Mouse (Mus musculus): ENCODE measurements around the gene Hist1h2bk.
"Not testable (repeated sequence)": the region's sequence is repeated elsewhere in the genome, so short reads cannot be mapped to it uniquely, and the experiment has no call there.

Hist1h2bk gene

DNA sequence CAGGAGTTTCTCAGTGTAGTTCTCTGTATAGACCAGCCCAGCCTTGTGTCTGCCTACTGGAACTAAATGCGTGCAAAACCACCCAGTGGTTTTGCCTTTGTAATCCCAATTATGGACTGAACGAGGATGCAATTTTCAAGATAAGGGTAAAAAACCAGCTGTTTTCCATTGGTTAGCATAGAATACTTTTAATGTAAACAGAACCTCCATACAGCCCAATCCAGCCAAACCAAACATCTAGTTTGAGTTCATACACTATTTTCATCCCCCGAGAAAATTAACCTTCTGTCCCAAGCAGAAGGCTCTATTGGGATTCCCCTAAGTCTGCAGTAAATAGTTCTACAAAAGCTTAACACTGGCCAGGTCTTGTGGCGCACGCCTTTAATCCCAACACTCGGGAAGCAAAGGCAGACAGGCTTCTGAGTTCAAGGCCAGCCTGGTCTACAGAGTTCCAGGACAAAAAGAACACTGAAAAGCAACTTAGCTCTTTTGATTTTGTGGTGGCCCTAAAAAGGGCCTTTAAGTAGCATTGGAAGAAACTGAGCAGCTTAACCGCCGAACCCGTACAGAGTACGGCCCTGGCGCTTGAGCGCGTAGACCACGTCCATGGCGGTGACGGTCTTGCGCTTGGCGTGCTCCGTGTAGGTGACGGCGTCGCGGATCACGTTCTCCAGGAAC, 4.9 kb downstream of the Hist1h2bk start:
- peak; percentile 83 for DNase-seq (ENCODE audit: low spot score)

DNA sequence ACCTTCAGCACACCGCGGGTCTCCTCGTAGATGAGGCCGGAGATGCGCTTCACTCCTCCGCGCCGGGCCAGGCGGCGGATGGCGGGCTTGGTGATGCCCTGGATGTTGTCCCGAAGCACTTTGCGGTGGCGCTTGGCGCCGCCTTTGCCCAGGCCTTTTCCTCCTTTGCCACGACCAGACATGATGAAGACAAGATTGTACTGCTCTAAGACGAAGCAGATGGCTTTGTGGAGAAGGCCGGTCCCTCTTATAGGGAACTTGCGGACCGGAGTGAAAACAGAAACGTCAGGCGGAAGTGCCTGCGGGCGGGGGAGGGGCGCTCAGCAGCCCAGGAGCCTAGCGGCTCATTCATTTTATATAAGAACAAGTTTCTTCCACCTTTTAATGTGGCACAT, 5.5 kb downstream of the Hist1h2bk start, which contains the start of gene Hist1h4i:
TSS of gene Hist1h4i (minus strand) at position 221 of the 395 bp plus-strand sequence.
- DNase-seq (ENCODE audit: low spot score), result peak; percentile 96

DNA sequence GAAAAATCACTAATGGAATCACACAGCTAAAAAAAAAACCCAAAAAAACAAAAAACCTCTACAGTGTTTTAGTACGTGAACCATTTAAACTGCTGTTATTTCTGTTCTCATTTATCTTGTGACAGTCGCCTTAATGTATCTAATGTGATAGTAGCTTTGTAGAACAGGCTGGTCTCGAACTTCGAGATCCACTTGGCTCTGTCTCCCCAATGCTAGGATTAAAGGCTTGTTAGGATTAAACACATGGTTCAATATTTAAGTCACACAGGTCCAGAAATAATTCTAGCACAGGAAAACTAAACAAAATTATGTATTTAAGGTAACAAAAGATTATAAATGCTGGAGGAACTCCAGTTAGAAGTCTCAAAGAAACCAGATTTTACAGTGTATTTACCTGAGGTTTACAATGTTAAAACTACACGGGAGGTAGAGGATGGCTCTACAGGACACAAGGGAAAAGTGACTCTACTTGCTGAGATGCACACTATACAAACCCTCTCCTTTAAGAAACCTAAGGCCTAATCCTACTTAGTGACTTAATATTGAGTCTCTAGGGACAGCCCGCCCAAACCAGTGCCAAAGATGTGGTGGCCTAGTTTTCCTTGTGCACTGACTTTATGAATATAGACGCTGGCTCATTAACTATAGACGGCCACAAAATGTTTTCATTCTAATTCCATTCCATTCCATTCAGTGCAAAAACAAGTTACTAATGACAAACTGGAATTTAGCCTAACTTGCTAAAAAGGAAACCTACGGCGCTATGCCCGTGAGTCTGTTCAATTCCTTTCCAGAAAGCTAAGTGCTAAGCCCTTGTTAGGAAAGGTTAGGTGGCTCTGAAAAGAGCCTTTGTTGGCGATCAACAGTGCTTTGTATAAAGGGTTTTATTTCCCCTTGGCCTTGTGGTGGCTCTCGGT, 6.2 kb downstream of the Hist1h2bk start:
- DNase-seq (ENCODE audit: low spot score), result peak; percentile 56

DNA sequence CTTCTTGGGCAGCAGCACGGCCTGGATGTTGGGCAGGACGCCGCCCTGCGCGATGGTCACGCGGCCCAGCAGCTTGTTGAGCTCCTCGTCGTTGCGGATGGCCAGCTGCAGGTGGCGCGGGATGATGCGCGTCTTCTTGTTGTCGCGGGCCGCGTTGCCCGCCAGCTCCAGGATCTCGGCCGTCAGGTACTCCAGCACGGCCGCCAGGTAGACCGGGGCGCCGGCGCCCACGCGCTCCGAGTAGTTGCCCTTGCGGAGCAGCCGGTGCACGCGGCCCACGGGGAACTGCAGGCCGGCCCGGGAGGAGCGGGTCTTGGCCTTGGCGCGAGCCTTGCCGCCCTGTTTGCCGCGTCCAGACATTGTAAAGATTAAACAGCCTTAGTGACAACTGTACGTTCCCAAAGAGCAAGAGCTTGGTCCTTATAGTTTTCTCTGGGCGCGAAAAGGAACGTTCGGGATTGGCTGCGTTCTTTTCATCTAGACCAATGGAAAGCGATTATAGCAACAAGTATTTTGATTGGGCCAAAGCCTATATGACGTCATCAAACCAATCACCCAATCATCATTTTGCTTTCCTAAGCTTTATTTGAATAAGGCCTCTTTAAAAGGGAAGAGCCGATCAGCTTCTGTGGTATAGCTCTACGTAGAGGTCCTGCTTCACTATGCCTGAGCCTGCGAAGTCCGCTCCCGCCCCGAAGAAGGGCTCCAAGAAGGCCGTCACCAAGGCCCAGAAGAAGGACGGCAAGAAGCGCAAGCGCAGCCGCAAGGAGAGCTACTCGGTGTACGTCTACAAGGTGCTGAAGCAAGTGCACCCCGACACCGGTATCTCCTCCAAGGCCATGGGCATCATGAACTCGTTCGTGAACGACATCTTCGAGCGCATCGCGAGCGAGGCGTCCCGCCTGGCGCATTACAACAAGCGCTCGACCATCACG, 7.2 kb downstream of the Hist1h2bk start, which contains the start of the genes Hist1h2ag and Hist1h2bj:
TSS of gene Hist1h2ag (minus strand) at position 377 of the 935 bp plus-strand sequence.
TSS of gene Hist1h2bj (plus strand) at position 647 of the 935 bp plus-strand sequence.
- DNase-seq (ENCODE audit: low spot score), result peak; percentile 98

GRCm38 (mm10) chr13:22043503-22044431, 8.1 kb downstream of the Hist1h2bk start:
- DNase-seq (ENCODE audit: low spot score), result no peak

- DNase-seq (ENCODE audit: low spot score), result no peak
Measured at GRCm38 (mm10) chr13:22044432-22045155, 8.9 kb downstream of the Hist1h2bk start.

GRCm38 (mm10) chr13:22045311-22045710, 9.6 kb downstream of the Hist1h2bk start:
- no peak for DNase-seq (ENCODE audit: low spot score)

- no peak for DNase-seq (ENCODE audit: low spot score)
Measured at GRCm38 (mm10) chr13:22049041-22049440, 13.4 kb downstream of the Hist1h2bk start.

DNA sequence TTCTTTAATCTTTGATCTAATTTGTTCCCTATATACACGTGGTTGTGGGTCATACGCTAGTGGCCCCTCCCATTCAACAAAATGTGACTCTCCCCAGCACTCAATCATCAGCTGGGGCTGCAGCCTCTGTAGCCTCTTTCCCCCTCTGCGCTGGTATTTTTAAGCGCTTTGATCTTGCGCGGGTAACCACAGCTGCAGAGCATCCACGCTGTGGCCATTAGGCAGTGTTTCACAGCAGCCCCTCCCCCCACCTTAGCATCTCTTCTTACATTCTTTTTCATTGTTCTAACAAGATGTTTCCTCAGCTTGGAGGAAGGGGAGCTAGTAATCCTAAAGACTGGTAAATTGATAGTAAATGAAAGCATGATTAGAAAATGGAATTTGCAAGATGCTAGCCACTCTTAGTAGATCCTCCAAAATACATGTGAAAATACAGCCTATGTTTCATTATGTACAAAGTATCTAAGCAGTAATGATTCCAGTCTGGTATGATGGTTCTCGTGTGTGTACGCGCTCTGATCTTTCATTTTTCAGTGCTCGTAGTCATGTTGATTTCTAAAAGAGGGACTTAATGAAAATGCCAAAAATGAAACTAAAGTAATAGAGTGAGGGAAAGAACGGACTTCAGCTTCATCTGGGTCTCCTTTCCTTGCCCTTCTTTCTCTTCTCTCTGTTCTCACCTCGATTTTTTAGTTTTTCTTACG, 14.2 kb downstream of the Hist1h2bk start:
- DNase-seq (ENCODE audit: low spot score), result no peak

GRCm38 (mm10) chr13:22050591-22051522, 15.2 kb downstream of the Hist1h2bk start:
- DNase-seq (ENCODE audit: low spot score), result peak; percentile 97

GRCm38 (mm10) chr13:22051523-22051859, 15.8 kb downstream of the Hist1h2bk start:
- DNase-seq (ENCODE audit: low spot score), result no peak

DNA sequence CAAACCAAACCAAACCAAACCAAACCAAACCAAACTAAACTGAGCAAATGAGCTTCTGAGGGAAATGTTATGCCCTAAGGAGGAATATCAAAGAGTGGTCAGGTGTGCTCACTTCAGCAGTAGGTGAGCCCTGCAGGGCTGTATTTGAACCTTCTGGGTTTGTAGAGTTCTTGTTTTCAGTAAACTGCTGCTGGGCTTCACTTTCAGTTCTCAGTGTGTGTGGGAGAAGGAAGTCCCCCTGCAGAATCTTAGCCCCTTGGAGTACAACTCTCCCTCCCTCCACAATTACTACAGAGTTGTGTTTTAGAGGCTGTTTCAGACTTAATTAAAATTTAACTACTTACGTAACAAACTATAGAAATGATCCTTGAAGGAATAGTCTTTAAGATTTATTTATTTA, 18.1 kb downstream of the Hist1h2bk start:
- no peak for DNase-seq (ENCODE audit: low spot score)

DNA sequence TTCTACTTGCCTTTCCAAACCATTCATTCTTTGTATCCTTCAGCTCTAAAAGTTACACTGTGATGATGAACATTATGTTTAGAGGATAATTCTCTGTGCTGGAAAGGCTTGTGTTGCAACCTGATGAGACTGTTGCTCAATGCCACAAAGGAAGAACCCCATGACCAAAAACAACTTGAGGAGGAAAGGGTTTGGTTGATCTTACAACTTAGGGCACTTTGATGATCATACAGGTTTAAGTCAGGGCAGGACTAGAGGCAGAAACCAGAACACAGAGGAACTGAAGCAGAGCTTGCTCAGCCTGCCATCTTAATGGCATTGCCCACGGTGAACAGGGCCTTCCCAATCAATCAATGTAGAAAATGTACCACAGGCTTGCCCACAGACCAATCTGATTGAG, 25.8 kb downstream of the Hist1h2bk start:
- DNase-seq (ENCODE audit: low spot score), result no peak

GRCm38 (mm10) chr13:22063468-22063867, 27.8 kb downstream of the Hist1h2bk start:
- DNase-seq (ENCODE audit: low spot score), result no peak

DNA sequence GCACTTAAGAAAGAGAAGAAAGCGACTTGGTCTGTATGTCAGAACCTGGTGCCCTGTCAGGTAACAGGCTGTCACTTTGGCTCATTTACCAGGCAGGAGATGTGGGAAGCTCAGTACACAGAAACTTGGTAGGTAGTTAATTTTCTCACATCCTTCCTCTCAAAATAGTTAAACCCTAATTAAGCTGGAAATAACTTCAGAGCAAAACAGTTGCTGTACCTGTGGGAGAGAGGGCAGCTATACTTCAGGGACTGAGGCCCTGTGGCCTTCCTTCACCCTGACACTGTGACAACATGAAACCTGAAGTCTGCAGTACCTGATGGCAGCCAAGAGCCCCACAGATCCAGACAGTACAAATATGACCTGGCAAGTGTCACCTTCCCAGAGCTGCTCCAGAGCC, 48.5 kb downstream of the Hist1h2bk start, which contains the start of gene Vmn1r188:
TSS of gene Vmn1r188 (plus strand) at position 301 of the 400 bp plus-strand sequence.
- DNase-seq (ENCODE audit: low spot score), result not testable (repeated sequence)

All from yolk sac, embryonic 10.5 days (tissue).